Mouse (Mus musculus) bone marrow, adult 2 months (tissue): ENCODE data around the gene Arfgap2. TPM values are rescaled to one million over a fixed set of nuclear protein-coding genes. Genes with fewer than 3 reads are reported as not detected.

Experiments
- H3K27ac ChIP-seq: fragments of 200-500 bp; 2 replicates; pipeline ENCODE4 v1.5.1; 2012; ENCODE audit warnings: low read depth, mild to moderate bottlenecking, control low read depth, inconsistent platforms, low read length; ENCODE audit not compliant: control insufficient read depth, poor library complexity, insufficient read depth
- H3K4me1 ChIP-seq: fragments of 200-500 bp; 2 replicates; pipeline ENCODE4 v1.6.1; 2011; ENCODE audit warnings: low read length; ENCODE audit not compliant: control insufficient read depth, insufficient read depth
- H3K4me3 ChIP-seq: fragments of 200-500 bp; replicated peaks from 2 replicates; pipeline ENCODE3; 2011; ENCODE audit warnings: mild to moderate bottlenecking, low read depth, low read length, control low read depth; ENCODE audit not compliant: control insufficient read depth
- CTCF ChIP-seq: fragments of 200-500 bp; IDR thresholded peaks from 2 replicates; pipeline ENCODE4 v1.5.1; 2011; ENCODE audit warnings: low read length, control low read depth; ENCODE audit not compliant: control insufficient read depth, insufficient read depth
- POLR2A ChIP-seq: fragments of 200-500 bp; IDR thresholded peaks from 2 replicates; pipeline ENCODE4 v1.6.1; 2011; ENCODE audit warnings: low read depth, mild to moderate bottlenecking, control low read depth, low read length, borderline replicate concordance; ENCODE audit not compliant: control insufficient read depth
- WGBS: fragments of 180-500 bp; shearing (Covaris S2); methylation state at CpG from one replicate; pipeline ENCODE4 v1.1.7; 2018; 5-methylcytosine and 5-hydroxymethylcytosine counted together
- polyA plus RNA-seq: library from polyadenylated mRNA; stranded (reverse); fragments of >200 nt; gene quantifications from 2 replicates; pipeline ENCODE4 v1.2.4, GENCODE M21; 2011; ENCODE audit warnings: low replicate concordance; ENCODE audit not compliant: missing spikeins, insufficient read depth, insufficient read length

Gene Arfgap2
- polyA plus RNA-seq, 1 experiment: 47.4 TPM

GRCm38 (mm10) chr2:91306589-91306988 lies 41.8 kb downstream of the Arfgap2 start:
- TF ChIP-seq CTCF (no peak), POLR2A (no peak)
- Histone ChIP-seq H3K4me1 (no peaks in the 10 kb centered on the region), H3K27ac (no peak overlapping the region), H3K4me3 (no peak overlapping the region)

DNA sequence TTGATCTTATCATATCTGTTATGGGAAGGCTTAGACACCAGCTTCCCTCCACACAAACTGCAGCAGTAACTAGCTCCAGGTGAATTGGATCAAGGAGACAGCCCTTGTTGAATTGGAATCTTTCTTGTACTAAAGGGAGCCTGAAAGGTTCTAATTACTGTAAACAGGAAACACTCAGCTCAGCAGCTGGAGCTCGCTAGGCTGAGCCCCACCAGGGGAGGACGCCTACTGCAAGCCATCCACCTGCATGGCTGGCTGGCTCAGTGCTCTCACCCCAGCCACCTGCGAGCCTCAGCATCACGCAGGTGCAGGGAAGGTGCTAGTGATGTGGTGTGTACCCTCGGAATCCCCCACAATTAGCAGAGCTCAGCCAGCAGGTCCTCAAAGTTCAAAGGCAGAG lies 43.9 kb downstream of the Arfgap2 start:
- 68% methylated on average over 5 of the region's 5 CpGs for WGBS
- H3K4me3 ChIP-seq: no peak overlapping the region
- peaks cover 2% of the 10 kb centered on the region; the same call in 1 of the 2 replicates for H3K4me1 ChIP-seq
- TF ChIP-seq POLR2A (no peak), CTCF (no peak)
- no peak overlapping the region for H3K27ac ChIP-seq

GRCm38 (mm10) chr2:91309546-91309945 lies 44.8 kb downstream of the Arfgap2 start:
- 83% methylated on average over 3 of the region's 3 CpGs for WGBS
- TF ChIP-seq POLR2A: no peak
- no peak for TF ChIP-seq CTCF

GRCm38 (mm10) chr2:91312578-91313311 lies 48.0 kb downstream of the Arfgap2 start:
- 75% methylated on average over 10 of the region's 10 CpGs for WGBS
- TF ChIP-seq POLR2A (no peak), CTCF (no peak)
- H3K27ac ChIP-seq: peak overlapping the region; percentile 36

More at GRCm38 (mm10) chr2:91309546-91309945, 44.8 kb downstream of the Arfgap2 start:
- Histone ChIP-seq H3K4me3 (no peak overlapping the region), H3K4me1 (peaks cover 2% of the 10 kb centered on the region; the same call in 1 of the 2 replicates), H3K27ac (no peak overlapping the region)

GRCm38 (mm10) chr2:91314184-91314583 lies 49.4 kb downstream of the Arfgap2 start:
- peaks cover 2% of the 10 kb centered on the region; the same call in 1 of the 2 replicates for H3K4me1 ChIP-seq
- 83% methylated on average over 7 of the region's 7 CpGs for WGBS
- no peak overlapping the region for H3K4me3 ChIP-seq
- TF ChIP-seq POLR2A (no peak), CTCF (no peak)
- H3K27ac ChIP-seq: no peak overlapping the region

More at GRCm38 (mm10) chr2:91312578-91313311, 48.0 kb downstream of the Arfgap2 start:
- Histone ChIP-seq H3K4me1 (peaks cover 2% of the 10 kb centered on the region; the same call in 1 of the 2 replicates), H3K4me3 (no peak overlapping the region)

- peak overlapping the region; percentile 3; the same call in 1 of the 2 replicates for H3K27ac ChIP-seq
- no peak overlapping the region for H3K4me3 ChIP-seq
- WGBS: 66% methylated on average over 10 of the region's 10 CpGs
- TF ChIP-seq CTCF (no peak), POLR2A (no peak)
- peaks cover 4% of the 10 kb centered on the region for H3K4me1 ChIP-seq
These were observed 56.1 kb downstream of the Arfgap2 start for GRCm38 (mm10) chr2:91320559-91321529.

- Histone ChIP-seq H3K27ac (no peak overlapping the region), H3K4me3 (no peak overlapping the region), H3K4me1 (peaks cover 4% of the 10 kb centered on the region)
- no peak for TF ChIP-seq CTCF
- no peak for TF ChIP-seq POLR2A
- WGBS: 82% methylated on average over 2 of the region's 2 CpGs
These were observed 57.1 kb downstream of the Arfgap2 start for GRCm38 (mm10) chr2:91321923-91322322.

GRCm38 (mm10) chr2:91322490-91322889 lies 57.7 kb downstream of the Arfgap2 start:
- H3K4me3 ChIP-seq: no peak overlapping the region
- no peak overlapping the region for H3K27ac ChIP-seq
- peaks cover 4% of the 10 kb centered on the region for H3K4me1 ChIP-seq
- WGBS: 47% methylated on average over 4 of the region's 4 CpGs
- no peak for TF ChIP-seq POLR2A
- TF ChIP-seq CTCF: no peak
